Mouse (Mus musculus): ENCODE measurements at regions not wholly inside any gene's neighbourhood (a gene's known extent, or its start where the extent isn't known, plus 50 kb on each side); places are given as distances from the start of the nearest gene placed in this dataset.

DNA sequence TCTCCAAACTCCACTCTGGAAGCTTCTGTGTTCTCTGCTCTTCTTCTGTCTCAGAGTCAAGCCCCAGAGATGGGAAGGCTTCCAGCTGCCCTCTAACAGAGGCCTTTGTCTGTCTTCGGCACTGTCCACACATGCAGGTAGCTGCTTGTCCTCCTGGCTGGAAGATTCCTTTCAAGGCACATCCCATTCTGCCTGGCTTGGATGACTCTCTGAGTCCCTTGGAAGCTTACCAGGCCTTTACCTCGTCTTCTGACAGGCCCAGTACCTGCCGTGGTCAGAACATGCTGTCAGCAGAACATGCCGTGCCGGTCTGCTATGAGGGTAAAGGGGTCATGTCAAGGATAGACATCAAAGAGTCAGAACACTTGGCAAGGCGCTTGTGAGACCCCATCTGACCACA lies 181.8 kb upstream of the Nectin1 start:
- no peak for TF ChIP-seq GATA1 (IDR thresholded peaks at IDR 0.05; ENCODE audit: borderline replicate concordance, low read length)
- TF ChIP-seq TAL1 (conservative IDR thresholded peaks at IDR 0.05; ENCODE audit: low read depth, low read length), result no peak
- TF ChIP-seq CTCF (IDR thresholded peaks at IDR 0.05; ENCODE audit: low read depth, low read length), result no peak
- no peak for TF ChIP-seq GATA2 (IDR thresholded peaks at IDR 0.05; ENCODE audit: borderline replicate concordance, low read depth, low read length)
- no peak for TF ChIP-seq POLR2AphosphoS5 (IDR thresholded peaks at IDR 0.05; ENCODE audit: insufficient replicate concordance, low read depth, low read length)
- H3K36me3 ChIP-seq (replicated peaks), result no peaks in the 10 kb centered on the region
- H3K9me3 ChIP-seq (replicated peaks), result peaks cover 22% of the 10 kb centered on the region
- DNase-seq (ENCODE audit: low spot score) (no peak), ATAC-seq (ENCODE audit: extremely low read depth, insufficient number of reproducible peaks, low FRiP score, poor library complexity, severe bottlenecking) (no peak)
- 0 out of 2 replicates have a peak, but pooled peaks cover 2% of the 10 kb centered on the region for H3K27me3 ChIP-seq (ENCODE audit: insufficient read depth, low read length)
- no peak overlapping the region for H3K4me3 ChIP-seq (ENCODE audit: low read depth, low read length)
- H3K4me1 ChIP-seq (ENCODE audit: insufficient read depth, low read depth, low read length), result no peaks in the 10 kb centered on the region

DNA sequence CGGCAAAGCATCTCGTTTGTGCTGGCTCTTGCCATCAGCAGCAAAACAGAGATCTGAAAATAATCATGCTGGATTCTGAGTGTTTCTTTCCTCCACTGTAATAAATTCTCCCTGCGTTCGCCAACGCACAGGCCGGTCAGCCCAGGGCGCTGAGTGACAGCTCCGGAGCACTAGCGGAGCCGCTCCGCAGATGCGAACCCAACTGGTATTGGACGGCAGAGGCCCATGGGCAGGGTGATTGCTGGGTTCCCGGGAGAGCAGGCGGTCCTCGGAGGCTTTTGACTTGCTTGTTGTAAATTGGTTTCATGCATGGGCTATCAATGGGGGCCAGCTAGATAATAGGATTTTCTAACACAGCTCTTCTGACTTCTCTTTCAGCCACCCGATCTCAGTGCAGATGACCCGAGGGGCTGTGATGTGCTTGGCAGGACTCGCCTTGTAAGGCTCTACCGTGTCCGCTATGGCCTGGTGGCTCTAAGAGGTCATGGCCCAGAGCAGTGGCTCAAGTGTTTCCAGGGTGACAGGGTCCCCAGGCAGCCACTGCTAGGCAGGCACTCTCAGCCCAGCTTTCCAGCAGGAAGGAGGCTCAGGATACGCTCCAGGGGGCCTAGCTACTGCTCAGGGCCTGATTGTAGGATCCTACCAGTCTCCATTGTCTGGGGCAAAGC lies 179.4 kb upstream of the Nectin1 start:
- DNase-seq (ENCODE audit: low spot score) (no peak), ATAC-seq (ENCODE audit: extremely low read depth, insufficient number of reproducible peaks, low FRiP score, poor library complexity, severe bottlenecking) (no peak)
- H3K36me3 ChIP-seq (replicated peaks), result no peaks in the 10 kb centered on the region
- H3K27me3 ChIP-seq (ENCODE audit: insufficient read depth, low read length), result 0 out of 2 replicates have a peak, but pooled peaks cover 2% of the 10 kb centered on the region
- no peaks in the 10 kb centered on the region for H3K4me1 ChIP-seq (ENCODE audit: insufficient read depth, low read depth, low read length)
- peaks cover 36% of the 10 kb centered on the region for H3K9me3 ChIP-seq (replicated peaks)
- TF ChIP-seq GATA1 (IDR thresholded peaks at IDR 0.05; ENCODE audit: borderline replicate concordance, low read length) (no peak), GATA2 (IDR thresholded peaks at IDR 0.05; ENCODE audit: borderline replicate concordance, low read depth, low read length) (no peak), TAL1 (conservative IDR thresholded peaks at IDR 0.05; ENCODE audit: low read depth, low read length) (no peak), POLR2AphosphoS5 (IDR thresholded peaks at IDR 0.05; ENCODE audit: insufficient replicate concordance, low read depth, low read length) (no peak), CTCF (IDR thresholded peaks at IDR 0.05; ENCODE audit: low read depth, low read length) (no peak)
- H3K4me3 ChIP-seq (ENCODE audit: low read depth, low read length), result no peak overlapping the region

DNA sequence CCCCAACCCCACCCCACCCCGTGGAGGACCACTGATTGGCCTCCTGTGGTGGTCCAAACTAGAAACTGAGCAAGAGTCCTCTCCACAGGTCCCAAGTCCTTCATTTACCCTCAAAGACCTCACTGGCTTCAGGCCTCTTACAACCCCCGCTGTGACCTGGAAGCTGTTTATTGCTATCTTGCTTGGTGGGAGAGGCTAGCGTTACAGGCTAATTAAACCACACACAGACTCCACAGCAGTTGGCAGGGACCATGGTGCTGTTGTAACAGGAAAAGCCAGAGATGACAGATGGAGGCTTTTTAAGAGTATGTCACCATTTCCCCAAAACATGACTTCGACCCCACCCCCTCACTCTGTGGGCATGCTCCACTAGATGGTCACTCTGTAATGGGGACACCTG lies 174.9 kb upstream of the Nectin1 start:
- Histone ChIP-seq H3K4me3 (ENCODE audit: low read depth, low read length) (no peak overlapping the region), H3K36me3 (replicated peaks) (no peaks in the 10 kb centered on the region), H3K4me1 (ENCODE audit: insufficient read depth, low read depth, low read length) (no peaks in the 10 kb centered on the region), H3K9me3 (replicated peaks) (peaks cover 30% of the 10 kb centered on the region), H3K27me3 (ENCODE audit: insufficient read depth, low read length) (no peaks in the 10 kb centered on the region)
- DNase-seq (ENCODE audit: low spot score) (no peak), ATAC-seq (ENCODE audit: extremely low read depth, insufficient number of reproducible peaks, low FRiP score, poor library complexity, severe bottlenecking) (no peak)
- no peak for TF ChIP-seq GATA2 (IDR thresholded peaks at IDR 0.05; ENCODE audit: borderline replicate concordance, low read depth, low read length)
- TF ChIP-seq POLR2AphosphoS5 (IDR thresholded peaks at IDR 0.05; ENCODE audit: insufficient replicate concordance, low read depth, low read length), result no peak
- no peak for TF ChIP-seq GATA1 (IDR thresholded peaks at IDR 0.05; ENCODE audit: borderline replicate concordance, low read length)
- no peak for TF ChIP-seq CTCF (IDR thresholded peaks at IDR 0.05; ENCODE audit: low read depth, low read length)
- TF ChIP-seq TAL1 (conservative IDR thresholded peaks at IDR 0.05; ENCODE audit: low read depth, low read length), result no peak

- DNase-seq (ENCODE audit: low spot score) (no peak), ATAC-seq (ENCODE audit: extremely low read depth, insufficient number of reproducible peaks, low FRiP score, poor library complexity, severe bottlenecking) (no peak)
- H3K4me3 ChIP-seq (ENCODE audit: low read depth, low read length), result no peak overlapping the region
- no peaks in the 10 kb centered on the region for H3K4me1 ChIP-seq (ENCODE audit: insufficient read depth, low read depth, low read length)
- H3K27me3 ChIP-seq (ENCODE audit: insufficient read depth, low read length), result no peaks in the 10 kb centered on the region
- peaks cover 22% of the 10 kb centered on the region for H3K9me3 ChIP-seq (replicated peaks)
- no peaks in the 10 kb centered on the region for H3K36me3 ChIP-seq (replicated peaks)
- TF ChIP-seq TAL1 (conservative IDR thresholded peaks at IDR 0.05; ENCODE audit: low read depth, low read length), result no peak
- no peak for TF ChIP-seq GATA1 (IDR thresholded peaks at IDR 0.05; ENCODE audit: borderline replicate concordance, low read length)
- TF ChIP-seq POLR2AphosphoS5 (IDR thresholded peaks at IDR 0.05; ENCODE audit: insufficient replicate concordance, low read depth, low read length), result no peak
- TF ChIP-seq GATA2 (IDR thresholded peaks at IDR 0.05; ENCODE audit: borderline replicate concordance, low read depth, low read length), result no peak
- TF ChIP-seq CTCF (IDR thresholded peaks at IDR 0.05; ENCODE audit: low read depth, low read length), result no peak
Measured at GRCm38 (mm10) chr9:43571086-43571485, 172.7 kb upstream of the Nectin1 start.

GRCm38 (mm10) chr9:43575659-43576058 lies 168.1 kb upstream of the Nectin1 start:
- no peaks in the 10 kb centered on the region for H3K4me1 ChIP-seq (ENCODE audit: insufficient read depth, low read depth, low read length)
- no peak for TF ChIP-seq TAL1 (conservative IDR thresholded peaks at IDR 0.05; ENCODE audit: low read depth, low read length)
- TF ChIP-seq GATA2 (IDR thresholded peaks at IDR 0.05; ENCODE audit: borderline replicate concordance, low read depth, low read length), result no peak
- TF ChIP-seq POLR2AphosphoS5 (IDR thresholded peaks at IDR 0.05; ENCODE audit: insufficient replicate concordance, low read depth, low read length), result no peak
- TF ChIP-seq CTCF (IDR thresholded peaks at IDR 0.05; ENCODE audit: low read depth, low read length), result no peak
- no peak for TF ChIP-seq GATA1 (IDR thresholded peaks at IDR 0.05; ENCODE audit: borderline replicate concordance, low read length)
- H3K4me3 ChIP-seq (ENCODE audit: low read depth, low read length), result no peak overlapping the region
- H3K36me3 ChIP-seq (replicated peaks), result no peaks in the 10 kb centered on the region
- DNase-seq (ENCODE audit: low spot score) (no peak), ATAC-seq (ENCODE audit: extremely low read depth, insufficient number of reproducible peaks, low FRiP score, poor library complexity, severe bottlenecking) (no peak)
- H3K27me3 ChIP-seq (ENCODE audit: insufficient read depth, low read length), result no peaks in the 10 kb centered on the region
- H3K9me3 ChIP-seq (replicated peaks), result peaks cover 16% of the 10 kb centered on the region

GRCm38 (mm10) chr9:43580653-43581052 lies 163.1 kb upstream of the Nectin1 start:
- no peak for TF ChIP-seq POLR2AphosphoS5 (IDR thresholded peaks at IDR 0.05; ENCODE audit: insufficient replicate concordance, low read depth, low read length)
- no peak for TF ChIP-seq TAL1 (conservative IDR thresholded peaks at IDR 0.05; ENCODE audit: low read depth, low read length)
- TF ChIP-seq CTCF (IDR thresholded peaks at IDR 0.05; ENCODE audit: low read depth, low read length), result no peak
- no peak for TF ChIP-seq GATA2 (IDR thresholded peaks at IDR 0.05; ENCODE audit: borderline replicate concordance, low read depth, low read length)
- no peak for TF ChIP-seq GATA1 (IDR thresholded peaks at IDR 0.05; ENCODE audit: borderline replicate concordance, low read length)
- no peak overlapping the region for H3K4me3 ChIP-seq (ENCODE audit: low read depth, low read length)
- no peaks in the 10 kb centered on the region for H3K36me3 ChIP-seq (replicated peaks)
- DNase-seq (ENCODE audit: low spot score), result no peak
- no peaks in the 10 kb centered on the region for H3K27me3 ChIP-seq (ENCODE audit: insufficient read depth, low read length)
- no peaks in the 10 kb centered on the region for H3K4me1 ChIP-seq (ENCODE audit: insufficient read depth, low read depth, low read length)
- ATAC-seq (ENCODE audit: extremely low read depth, insufficient number of reproducible peaks, low FRiP score, poor library complexity, severe bottlenecking), result no peak
- H3K9me3 ChIP-seq (replicated peaks), result peaks cover 39% of the 10 kb centered on the region
